ENCODE assay signal across 23 mouse cellular contexts in the genomic region with DNA sequence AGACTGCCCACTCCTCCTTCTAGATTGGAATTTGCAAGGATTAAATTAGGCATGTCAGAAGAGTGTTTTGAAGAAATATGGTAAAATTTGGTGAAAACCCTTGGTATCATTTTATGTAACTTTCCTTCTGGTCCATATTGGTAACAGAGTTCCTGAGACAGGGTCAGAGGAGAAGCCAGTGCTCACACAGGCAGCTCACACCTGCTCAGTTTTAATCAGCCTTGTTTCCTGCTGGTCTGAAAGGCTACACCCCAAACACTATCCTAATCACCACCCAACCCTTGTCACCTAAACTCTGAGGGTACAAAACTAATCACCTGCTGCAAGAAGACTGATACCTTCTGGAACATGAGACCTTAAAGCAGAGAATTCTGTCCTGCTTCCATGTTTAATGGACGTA.
A peak's percentile ranks its signal among the peaks of the same experiment; 100 is the strongest.
DNase-seq lines count a peak whose midpoint lies in the region; ATAC-seq lines count a peak whose summit lies in the region.
"Had no signal": no experiment of that assay in that cellular context is flagged by ENCODE, and none has a peak within 500 bp of the region (broad histone marks: within the 10 kb centered on the region; RNA-seq: fewer than 3 reads in every experiment).

No protein-coding gene starts in this region.

- DNase-seq in heart, adult 11 months = peak; percentile 52
- DNase-seq in limb, embryonic 10.5 days (ENCODE audit: low spot score) = no peak
- DNase-seq: adrenal gland, adult 8-10 months; adrenal gland, postnatal 14 days; adrenal gland, postnatal 36 days; B cell, adult 2 months; cerebellum, adult 11-12 months; cerebellum, adult 2 months; cerebellum, adult 9-10 months; cerebellum, postnatal 10 days; cerebellum, postnatal 25 days had no signal

- H3K9me3 ChIP-seq in heart, embryonic 12.5 days (replicated peaks) = peaks cover 3% of the 10 kb centered on the region; the same call in 1 of the 2 replicates
- no peaks in the 10 kb centered on the region for H3K9me3 ChIP-seq in limb, embryonic 12.5 days
- no peaks in the 10 kb centered on the region for H3K9me3 ChIP-seq in limb, embryonic 10.5 days (replicated peaks)
- peaks cover 5% of the 10 kb centered on the region; the same call in 1 of the 2 replicates for H3K9me3 ChIP-seq in limb, embryonic 13.5 days
- H3K9me3 ChIP-seq: embryonic facial prominence, embryonic 10.5 days; embryonic facial prominence, embryonic 12.5 days; forebrain, embryonic 13.5 days; forebrain, embryonic 15.5 days; G1E had no signal

- H3K4me1 ChIP-seq in heart, embryonic 12.5 days (replicated peaks) = no peaks in the 10 kb centered on the region
- H3K4me1 ChIP-seq in limb, embryonic 12.5 days (replicated peaks) = peaks cover 25% of the 10 kb centered on the region
- peaks cover 27% of the 10 kb centered on the region for H3K4me1 ChIP-seq in limb, embryonic 10.5 days
- H3K4me1 ChIP-seq in limb, embryonic 13.5 days = peaks cover 24% of the 10 kb centered on the region
- H3K4me1 ChIP-seq: embryonic facial prominence, embryonic 12.5 days; forebrain, embryonic 15.5 days had no signal

- no peaks in the 10 kb centered on the region for H3K36me3 ChIP-seq in heart, embryonic 12.5 days
- no peaks in the 10 kb centered on the region for H3K36me3 ChIP-seq in limb, embryonic 12.5 days
- H3K36me3 ChIP-seq in limb, embryonic 10.5 days = no peaks in the 10 kb centered on the region
- H3K36me3 ChIP-seq in limb, embryonic 13.5 days = no peaks in the 10 kb centered on the region
- H3K36me3 ChIP-seq: embryonic facial prominence, embryonic 10.5 days; embryonic facial prominence, embryonic 12.5 days; forebrain, embryonic 15.5 days; G1E had no signal

- 83% methylated on average over 1 of the region's 1 CpGs for WGBS in heart, embryonic 12.5 days
- 51% methylated on average over 1 of the region's 1 CpGs for WGBS in limb, embryonic 12.5 days
- WGBS in limb, embryonic 10.5 days = 80% methylated on average over 1 of the region's 1 CpGs
- WGBS in limb, embryonic 13.5 days = 38% methylated on average over 1 of the region's 1 CpGs

- no peak overlapping the region for H3K9ac ChIP-seq in heart, embryonic 12.5 days
- no peak overlapping the region for H3K9ac ChIP-seq in limb, embryonic 12.5 days (replicated peaks)
- no peak overlapping the region for H3K9ac ChIP-seq in limb, embryonic 13.5 days
- H3K9ac ChIP-seq: embryonic facial prominence, embryonic 12.5 days; forebrain, embryonic 13.5 days; forebrain, embryonic 15.5 days had no signal

- H3K4me3 ChIP-seq in heart, embryonic 12.5 days = no peak overlapping the region
- H3K4me3 ChIP-seq in limb, embryonic 12.5 days (replicated peaks) = no peak overlapping the region
- no peak overlapping the region for H3K4me3 ChIP-seq in limb, embryonic 10.5 days
- H3K4me3 ChIP-seq in limb, embryonic 13.5 days = no peak overlapping the region
- H3K4me3 ChIP-seq: embryonic facial prominence, embryonic 10.5 days; embryonic facial prominence, embryonic 12.5 days; forebrain, embryonic 13.5 days; forebrain, embryonic 15.5 days had no signal

- no peaks in the 10 kb centered on the region for H3K27me3 ChIP-seq in heart, embryonic 12.5 days (replicated peaks)
- no peaks in the 10 kb centered on the region for H3K27me3 ChIP-seq in limb, embryonic 12.5 days
- H3K27me3 ChIP-seq in limb, embryonic 10.5 days (ENCODE audit: low read depth, poor library complexity, severe bottlenecking) = no peaks in the 10 kb centered on the region
- H3K27me3 ChIP-seq in limb, embryonic 13.5 days = no peaks in the 10 kb centered on the region
- H3K27me3 ChIP-seq: CH12.LX; embryonic facial prominence, embryonic 12.5 days; forebrain, embryonic 13.5 days; forebrain, embryonic 15.5 days; Patski had no signal

- H3K27ac ChIP-seq in heart, embryonic 12.5 days (ENCODE audit: poor library complexity, severe bottlenecking) = no peak overlapping the region
- H3K27ac ChIP-seq in limb, embryonic 12.5 days = no peak overlapping the region
- H3K27ac ChIP-seq in limb, embryonic 10.5 days = no peak overlapping the region
- H3K27ac ChIP-seq in limb, embryonic 13.5 days = no peak overlapping the region
- H3K27ac ChIP-seq: embryonic facial prominence, embryonic 10.5 days; embryonic facial prominence, embryonic 12.5 days; forebrain, embryonic 13.5 days; forebrain, embryonic 15.5 days had no signal

- ATAC-seq in heart, embryonic 12.5 days (ENCODE audit: insufficient number of reproducible peaks, low FRiP score) = no peak
- no peak for ATAC-seq in limb, embryonic 12.5 days (ENCODE audit: insufficient number of reproducible peaks, insufficient read depth, low FRiP score, low TSS enrichment, low read depth)
- ATAC-seq in limb, embryonic 13.5 days (ENCODE audit: low FRiP score, low read depth) = no peak
- ATAC-seq: activated CD4-positive, CD25-positive, alpha-beta regulatory T cell, adult 4 months; CD4-positive, CD25-positive, alpha-beta regulatory T cell, adult 4 months; forebrain, embryonic 13.5 days; forebrain, embryonic 15.5 days; Patski had no signal

- no peak overlapping the region for H3K4me2 ChIP-seq in heart, embryonic 12.5 days
- H3K4me2 ChIP-seq in limb, embryonic 12.5 days = peak overlapping the region; percentile 30; the same call in 1 of the 2 replicates
- H3K4me2 ChIP-seq in limb, embryonic 13.5 days (replicated peaks) = peak overlapping the region; percentile 51; the same call in 1 of the 2 replicates
- H3K4me2 ChIP-seq: embryonic facial prominence, embryonic 12.5 days; forebrain, embryonic 13.5 days; forebrain, embryonic 15.5 days had no signal
